Mouse (Mus musculus) cerebellum, adult 2 months (tissue): ENCODE measurements around the gene Baz1b. TPM values are rescaled to one million over a fixed set of nuclear protein-coding genes. Genes with fewer than 3 reads are reported as not detected.

Experiments used
- DNase-seq, 2 experiments: peaks; one replicate each; pipeline ENCODE4 v3.0.0; 2021
- H3K27ac ChIP-seq: fragments of 200-500 bp; 2 replicates; pipeline ENCODE4 v1.5.1; 2012; ENCODE audit warnings: low read length, control low read depth, inconsistent platforms; ENCODE audit not compliant: insufficient read depth
- H3K27me3 ChIP-seq: fragments of 200-500 bp; 2 replicates; pipeline ENCODE4 v1.6.1; 2012; ENCODE audit warnings: inconsistent platforms, mild to moderate bottlenecking, low read length, moderate library complexity; ENCODE audit not compliant: control insufficient read depth, insufficient read depth
- H3K4me1 ChIP-seq: fragments of 200-500 bp; 2 replicates; pipeline ENCODE4 v1.6.1; 2011; ENCODE audit warnings: low read length; ENCODE audit not compliant: control insufficient read depth, insufficient read depth
- H3K4me3 ChIP-seq: fragments of 200-500 bp; replicated peaks from 2 replicates; pipeline ENCODE3; 2011; ENCODE audit warnings: mild to moderate bottlenecking, low read depth, low read length, control low read depth; ENCODE audit not compliant: insufficient read depth
- CTCF ChIP-seq: fragments of 200-500 bp; IDR thresholded peaks from 2 replicates; pipeline ENCODE4 v1.5.1; 2011; ENCODE audit warnings: low read depth, mild to moderate bottlenecking, control low read depth, low read length, moderate library complexity, borderline replicate concordance; ENCODE audit not compliant: insufficient read depth
- POLR2A ChIP-seq: fragments of 200-500 bp; IDR thresholded peaks from 2 replicates; pipeline ENCODE4 v1.6.1; 2011; ENCODE audit warnings: low read length, control low read depth, borderline replicate concordance; ENCODE audit not compliant: insufficient read depth
- WGBS: fragments of 180-500 bp; shearing (Covaris S2); methylation state at CpG from one replicate; pipeline ENCODE4 v1.1.7; 2018; 5-methylcytosine and 5-hydroxymethylcytosine counted together
- polyA plus RNA-seq: library from polyadenylated mRNA; depleted of rRNA; stranded (reverse); fragments of >200 nt; gene quantifications from 2 replicates; pipeline ENCODE4 v1.2.3, GENCODE M21; 2012

Gene Baz1b
- polyA plus RNA-seq, 1 experiment, result 75.3 TPM

DNA sequence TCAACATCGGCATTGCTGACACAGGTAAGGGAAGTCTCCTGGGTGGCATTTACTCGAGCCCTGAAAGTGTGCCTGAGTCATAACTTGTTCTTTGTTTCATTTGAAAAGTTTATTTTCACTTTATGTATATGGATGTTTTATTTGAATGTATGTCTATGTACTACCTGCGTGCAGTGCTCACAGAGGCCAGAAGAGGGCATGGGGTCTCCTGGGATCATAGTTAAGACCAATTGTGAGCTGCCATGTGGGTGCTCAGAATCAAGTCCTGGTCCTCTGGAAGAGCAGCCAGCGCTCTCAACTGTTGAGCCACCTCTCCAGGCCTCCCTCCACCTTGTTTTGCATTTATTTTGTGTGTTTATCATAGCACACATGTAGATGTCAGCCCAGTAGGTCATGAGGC lies 30.6 kb upstream of the Baz1b start:
- Histone ChIP-seq H3K4me3 (no peak overlapping the region), H3K4me1 (no peaks in the 10 kb centered on the region), H3K27me3 (no peaks in the 10 kb centered on the region), H3K27ac (no peak overlapping the region)
- no peak for DNase-seq
- 96% methylated on average over 4 of the region's 4 CpGs for WGBS
- TF ChIP-seq CTCF (peak; percentile 22; the same call in 1 of the 2 replicates), POLR2A (no peak)

DNA sequence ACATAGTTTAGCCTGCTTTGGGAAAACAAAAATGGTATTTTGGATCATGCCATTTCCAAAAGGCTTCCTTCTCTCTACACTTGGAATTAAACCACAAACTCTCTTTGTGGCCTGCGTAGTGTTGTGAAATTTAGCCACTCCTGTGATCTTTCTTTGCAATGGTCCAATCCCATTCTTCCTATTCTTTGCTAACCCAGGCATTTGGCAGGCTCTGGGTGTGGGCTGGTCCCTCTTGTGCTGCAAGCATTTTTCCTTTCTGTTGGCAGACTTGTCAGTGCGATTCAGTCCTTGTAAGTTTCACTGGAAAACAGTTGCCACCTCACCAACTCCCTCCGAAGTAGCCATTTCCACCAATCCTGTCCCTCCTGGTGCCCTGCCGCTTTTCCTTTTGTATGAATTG lies 25.8 kb upstream of the Baz1b start:
- DNase-seq, result no peak
- H3K4me1 ChIP-seq, result no peaks in the 10 kb centered on the region
- no peak overlapping the region for H3K27ac ChIP-seq
- no peak overlapping the region for H3K4me3 ChIP-seq
- no peak for TF ChIP-seq POLR2A
- TF ChIP-seq CTCF, result no peak
- WGBS, result 94% methylated on average over 4 of the region's 4 CpGs
- H3K27me3 ChIP-seq, result no peaks in the 10 kb centered on the region

GRCm38 (mm10) chr5:135161650-135162049 lies 25.4 kb upstream of the Baz1b start:
- no peak for TF ChIP-seq CTCF
- TF ChIP-seq POLR2A, result no peak
- 79% methylated on average over 7 of the region's 7 CpGs for WGBS
- no peak for DNase-seq
- no peak overlapping the region for H3K4me3 ChIP-seq
- no peak overlapping the region for H3K27ac ChIP-seq
- no peaks in the 10 kb centered on the region for H3K4me1 ChIP-seq
- no peaks in the 10 kb centered on the region for H3K27me3 ChIP-seq

- no peak overlapping the region for H3K4me3 ChIP-seq
- no peak for TF ChIP-seq CTCF
- TF ChIP-seq POLR2A, result no peak
- no peaks in the 10 kb centered on the region for H3K27me3 ChIP-seq
- 88% methylated on average over 8 of the region's 8 CpGs for WGBS
- H3K27ac ChIP-seq, result no peak overlapping the region
- no peaks in the 10 kb centered on the region for H3K4me1 ChIP-seq
- DNase-seq, result no peak
Measured at GRCm38 (mm10) chr5:135162361-135162760, 24.7 kb upstream of the Baz1b start.

- TF ChIP-seq CTCF (no peak), POLR2A (no peak)
- Histone ChIP-seq H3K27me3 (no peaks in the 10 kb centered on the region), H3K4me1 (no peaks in the 10 kb centered on the region), H3K27ac (no peak overlapping the region), H3K4me3 (no peak overlapping the region)
- DNase-seq, result no peak
- 87% methylated on average over 6 of the region's 6 CpGs for WGBS
Measured at GRCm38 (mm10) chr5:135162821-135163220, 24.2 kb upstream of the Baz1b start.

- 87% methylated on average over 4 of the region's 4 CpGs for whole genome bisulfite sequencing
- H3K4me3 ChIP-seq, result no peak overlapping the region
- no peaks in the 10 kb centered on the region for H3K27me3 ChIP-seq
Measured at GRCm38 (mm10) chr5:135166909-135167308, 20.2 kb upstream of the Baz1b start.

DNA sequence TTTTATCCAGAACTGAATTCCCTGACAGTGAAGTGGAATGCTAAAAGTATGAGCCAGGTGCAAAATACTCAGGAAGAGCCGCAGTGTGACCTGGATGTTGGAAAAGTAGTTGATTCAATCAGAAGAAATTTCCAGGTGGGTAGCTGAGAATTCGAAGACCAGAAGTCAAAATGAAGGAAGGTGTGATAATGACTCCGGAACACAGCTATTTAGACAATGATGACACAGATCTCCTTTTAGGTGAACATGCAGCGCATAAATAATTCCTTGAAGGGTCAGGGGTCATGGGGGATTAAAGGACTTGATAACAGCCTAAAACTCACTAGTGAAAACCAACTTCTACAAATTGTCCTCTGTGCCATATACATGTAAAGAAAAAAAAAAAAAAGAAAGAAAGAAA lies 19.6 kb upstream of the Baz1b start:
- Histone ChIP-seq H3K27ac (no peak overlapping the region), H3K27me3 (no peaks in the 10 kb centered on the region), H3K4me3 (no peak overlapping the region), H3K4me1 (peaks cover 5% of the 10 kb centered on the region; the same call in 1 of the 2 replicates)
- WGBS, result 97% methylated on average over 4 of the region's 4 CpGs
- DNase-seq, result no peak
- TF ChIP-seq CTCF, result no peak
- TF ChIP-seq POLR2A, result no peak

More at GRCm38 (mm10) chr5:135166909-135167308, 20.2 kb upstream of the Baz1b start:
- Histone ChIP-seq H3K27ac (no peak overlapping the region), H3K4me1 (peaks cover 5% of the 10 kb centered on the region; the same call in 1 of the 2 replicates)
- DNase-seq, result no peak
- TF ChIP-seq POLR2A, result no peak
- no peak for TF ChIP-seq CTCF
